Mouse (Mus musculus): ENCODE results near the gene Gm10300. TPM values are rescaled to one million over a fixed set of nuclear protein-coding genes. Genes with fewer than 3 reads are reported as not detected.

The Gm10300 gene
- polyA plus RNA-seq, 1 experiment, result 0.11 TPM

DNA sequence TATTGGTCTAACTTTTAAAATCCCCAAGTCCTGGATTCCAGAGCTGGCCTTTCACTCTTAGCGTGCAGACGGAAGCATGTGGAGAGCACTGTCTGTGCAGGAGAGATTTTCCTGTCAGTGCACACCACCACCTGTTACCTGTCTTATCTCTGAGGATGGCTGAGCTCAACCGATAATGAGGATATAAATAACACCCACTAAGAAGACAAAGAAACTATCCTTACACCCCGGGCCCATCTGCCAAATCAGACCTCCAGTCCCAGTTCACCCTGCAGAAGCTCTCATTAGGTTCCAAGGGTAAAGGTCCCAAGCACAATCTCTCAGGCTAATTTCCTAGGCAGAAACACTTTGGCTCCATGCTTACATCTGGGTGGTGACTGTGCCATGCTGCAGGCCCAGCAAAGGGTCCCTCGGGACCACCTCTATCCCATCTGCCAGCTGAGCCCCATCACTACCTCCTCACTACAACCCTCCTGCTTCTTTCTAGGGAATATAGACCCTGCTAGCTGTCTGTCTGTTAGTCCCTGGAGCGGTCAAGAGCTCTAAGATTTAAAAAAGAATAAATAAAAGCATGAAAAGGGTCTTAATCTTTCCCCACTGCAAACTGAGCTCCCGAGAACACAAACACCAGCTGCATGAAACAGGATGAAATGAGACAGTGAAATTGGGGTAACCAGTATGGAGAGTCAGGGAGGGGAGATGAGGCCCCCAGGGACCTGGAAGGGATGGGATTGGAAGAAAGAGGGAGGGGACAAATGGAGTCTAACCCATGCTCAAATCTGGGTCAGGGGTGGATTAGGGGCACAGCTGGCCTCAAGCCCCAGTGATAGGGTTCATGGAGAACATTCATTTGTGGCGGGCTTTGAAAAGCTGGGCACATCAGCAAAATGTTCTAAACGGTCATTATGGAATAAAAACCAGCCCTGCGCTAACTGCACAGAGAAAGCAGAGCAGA, 22.9 kb upstream of the Gm10300 start:
- no peaks in the 10 kb centered on the region for H3K27me3 ChIP-seq (ENCODE audit: control insufficient read depth, insufficient read depth, low read length)
- 86% methylated on average over 10 of the region's 10 CpGs for WGBS
- H3K4me3 ChIP-seq (ENCODE audit: extremely low read depth, insufficient read depth, insufficient read length), result no peak overlapping the region
- no peaks in the 10 kb centered on the region for H3K4me1 ChIP-seq (ENCODE audit: control insufficient read depth, insufficient read depth, insufficient read length)
- H3K27ac ChIP-seq (ENCODE audit: insufficient read depth, low read length), result no peak overlapping the region
- DNase-seq (ENCODE audit: low read depth in 1 of 2, low spot score in 2 of 2), result no peak
- TF ChIP-seq CTCF (IDR thresholded peaks at IDR 0.05; ENCODE audit: extremely low read depth, insufficient read depth, insufficient read length, insufficient replicate concordance), result no peak
- TF ChIP-seq POLR2A (IDR thresholded peaks at IDR 0.05; ENCODE audit: low read depth, low read length), result no peak
- H3K36me3 ChIP-seq (ENCODE audit: control insufficient read depth, insufficient read depth, low read length), result no peaks in the 10 kb centered on the region

GRCm38 (mm10) chr4:132057311-132057710, 17.2 kb upstream of the Gm10300 start:
- DNase-seq (ENCODE audit: low read depth in 1 of 2, low spot score in 2 of 2), result no peak
- Histone ChIP-seq H3K4me1 (ENCODE audit: control insufficient read depth, insufficient read depth, insufficient read length) (no peaks in the 10 kb centered on the region), H3K27ac (ENCODE audit: insufficient read depth, low read length) (no peak overlapping the region), H3K36me3 (ENCODE audit: control insufficient read depth, insufficient read depth, low read length) (no peaks in the 10 kb centered on the region), H3K4me3 (ENCODE audit: extremely low read depth, insufficient read depth, insufficient read length) (no peak overlapping the region), H3K27me3 (ENCODE audit: control insufficient read depth, insufficient read depth, low read length) (no peaks in the 10 kb centered on the region)
- TF ChIP-seq CTCF (IDR thresholded peaks at IDR 0.05; ENCODE audit: extremely low read depth, insufficient read depth, insufficient read length, insufficient replicate concordance) (no peak), POLR2A (IDR thresholded peaks at IDR 0.05; ENCODE audit: low read depth, low read length) (no peak)

DNA sequence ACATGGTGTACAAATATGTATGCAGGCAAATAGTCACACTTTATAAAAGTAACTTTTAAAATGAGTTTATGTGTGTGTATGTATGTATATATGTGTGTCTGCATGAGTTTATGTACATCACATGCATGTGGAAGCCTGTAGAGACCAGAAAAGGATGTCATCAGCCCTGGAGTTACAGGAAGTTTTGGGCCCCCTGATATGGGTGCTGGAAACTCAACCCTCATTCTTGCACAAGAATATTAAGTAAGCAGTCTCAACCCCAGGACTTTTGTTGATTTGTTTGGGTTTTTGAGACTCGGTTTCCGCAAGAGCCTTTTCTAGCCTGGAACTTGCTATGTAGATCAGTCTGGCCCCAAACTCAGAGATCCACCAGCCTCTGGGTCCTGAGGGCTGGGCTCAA, 15.0 kb upstream of the Gm10300 start:
- TF ChIP-seq CTCF (IDR thresholded peaks at IDR 0.05; ENCODE audit: extremely low read depth, insufficient read depth, insufficient read length, insufficient replicate concordance) (no peak), POLR2A (IDR thresholded peaks at IDR 0.05; ENCODE audit: low read depth, low read length) (no peak)
- Histone ChIP-seq H3K27me3 (ENCODE audit: control insufficient read depth, insufficient read depth, low read length) (no peaks in the 10 kb centered on the region), H3K4me3 (ENCODE audit: extremely low read depth, insufficient read depth, insufficient read length) (no peak overlapping the region), H3K4me1 (ENCODE audit: control insufficient read depth, insufficient read depth, insufficient read length) (no peaks in the 10 kb centered on the region), H3K27ac (ENCODE audit: insufficient read depth, low read length) (no peak overlapping the region), H3K36me3 (ENCODE audit: control insufficient read depth, insufficient read depth, low read length) (no peaks in the 10 kb centered on the region)
- 97% methylated on average over 2 of the region's 2 CpGs for WGBS
- DNase-seq (ENCODE audit: low read depth in 1 of 2, low spot score in 2 of 2), result no peak

DNA sequence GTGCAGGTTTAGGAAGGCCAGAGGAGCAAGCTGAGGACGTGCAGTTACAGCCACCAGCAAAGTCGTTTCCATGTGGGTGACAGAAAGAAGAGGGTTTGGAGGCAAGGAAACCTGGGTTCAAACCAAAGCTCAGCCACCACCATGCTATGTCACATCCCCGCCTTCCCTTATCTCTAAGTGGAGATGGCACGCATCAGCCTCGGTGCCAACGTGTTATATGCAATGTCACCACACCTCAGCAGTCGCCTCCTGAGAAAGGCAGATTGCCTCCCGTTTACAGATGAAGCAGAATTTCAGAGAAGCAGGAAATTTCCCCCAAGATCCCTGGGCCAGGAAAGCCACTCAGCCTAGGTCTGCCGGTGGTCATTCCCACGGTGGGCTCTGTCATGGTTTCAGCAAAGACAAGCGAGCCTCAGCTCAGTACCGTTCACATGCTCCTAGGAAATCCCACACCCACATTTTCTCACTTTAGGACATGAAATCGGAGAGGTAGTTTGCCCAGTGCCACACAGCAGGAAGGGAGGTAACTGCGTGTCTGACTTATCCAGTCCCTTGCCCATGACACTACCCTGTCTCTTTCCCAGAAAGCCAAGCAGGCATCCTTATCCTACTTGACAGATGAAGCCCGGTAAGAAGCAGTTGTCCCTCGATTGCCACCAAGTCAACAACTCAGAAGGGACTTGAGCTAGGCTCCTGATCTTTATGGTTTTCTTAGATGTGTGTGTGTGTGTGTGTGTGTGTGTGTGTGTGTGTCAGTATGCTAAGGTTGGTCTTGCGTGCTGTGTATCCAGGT, 14.3 kb upstream of the Gm10300 start:
- H3K27me3 ChIP-seq (ENCODE audit: control insufficient read depth, insufficient read depth, low read length), result no peaks in the 10 kb centered on the region
- no peaks in the 10 kb centered on the region for H3K4me1 ChIP-seq (ENCODE audit: control insufficient read depth, insufficient read depth, insufficient read length)
- H3K36me3 ChIP-seq (ENCODE audit: control insufficient read depth, insufficient read depth, low read length), result no peaks in the 10 kb centered on the region
- no peak for TF ChIP-seq POLR2A (IDR thresholded peaks at IDR 0.05; ENCODE audit: low read depth, low read length)
- no peak for TF ChIP-seq CTCF (IDR thresholded peaks at IDR 0.05; ENCODE audit: extremely low read depth, insufficient read depth, insufficient read length, insufficient replicate concordance)
- DNase-seq (ENCODE audit: low read depth in 1 of 2, low spot score in 2 of 2), result no peak
- no peak overlapping the region for H3K4me3 ChIP-seq (ENCODE audit: extremely low read depth, insufficient read depth, insufficient read length)
- peak overlapping the region; percentile 38; the same call in 1 of the 2 replicates for H3K27ac ChIP-seq (ENCODE audit: insufficient read depth, low read length)
- 77% methylated on average over 17 of the region's 17 CpGs for whole genome bisulfite sequencing

GRCm38 (mm10) chr4:132062289-132062688, 12.2 kb upstream of the Gm10300 start:
- 90% methylated on average over 8 of the region's 8 CpGs for WGBS
- H3K4me3 ChIP-seq (ENCODE audit: extremely low read depth, insufficient read depth, insufficient read length), result no peak overlapping the region
- no peak overlapping the region for H3K27ac ChIP-seq (ENCODE audit: insufficient read depth, low read length)
- DNase-seq (ENCODE audit: low read depth in 1 of 2, low spot score in 2 of 2), result no peak
- no peaks in the 10 kb centered on the region for H3K36me3 ChIP-seq (ENCODE audit: control insufficient read depth, insufficient read depth, low read length)
- no peaks in the 10 kb centered on the region for H3K27me3 ChIP-seq (ENCODE audit: control insufficient read depth, insufficient read depth, low read length)
- no peak for TF ChIP-seq POLR2A (IDR thresholded peaks at IDR 0.05; ENCODE audit: low read depth, low read length)
- no peak for TF ChIP-seq CTCF (IDR thresholded peaks at IDR 0.05; ENCODE audit: extremely low read depth, insufficient read depth, insufficient read length, insufficient replicate concordance)
- no peaks in the 10 kb centered on the region for H3K4me1 ChIP-seq (ENCODE audit: control insufficient read depth, insufficient read depth, insufficient read length)

DNA sequence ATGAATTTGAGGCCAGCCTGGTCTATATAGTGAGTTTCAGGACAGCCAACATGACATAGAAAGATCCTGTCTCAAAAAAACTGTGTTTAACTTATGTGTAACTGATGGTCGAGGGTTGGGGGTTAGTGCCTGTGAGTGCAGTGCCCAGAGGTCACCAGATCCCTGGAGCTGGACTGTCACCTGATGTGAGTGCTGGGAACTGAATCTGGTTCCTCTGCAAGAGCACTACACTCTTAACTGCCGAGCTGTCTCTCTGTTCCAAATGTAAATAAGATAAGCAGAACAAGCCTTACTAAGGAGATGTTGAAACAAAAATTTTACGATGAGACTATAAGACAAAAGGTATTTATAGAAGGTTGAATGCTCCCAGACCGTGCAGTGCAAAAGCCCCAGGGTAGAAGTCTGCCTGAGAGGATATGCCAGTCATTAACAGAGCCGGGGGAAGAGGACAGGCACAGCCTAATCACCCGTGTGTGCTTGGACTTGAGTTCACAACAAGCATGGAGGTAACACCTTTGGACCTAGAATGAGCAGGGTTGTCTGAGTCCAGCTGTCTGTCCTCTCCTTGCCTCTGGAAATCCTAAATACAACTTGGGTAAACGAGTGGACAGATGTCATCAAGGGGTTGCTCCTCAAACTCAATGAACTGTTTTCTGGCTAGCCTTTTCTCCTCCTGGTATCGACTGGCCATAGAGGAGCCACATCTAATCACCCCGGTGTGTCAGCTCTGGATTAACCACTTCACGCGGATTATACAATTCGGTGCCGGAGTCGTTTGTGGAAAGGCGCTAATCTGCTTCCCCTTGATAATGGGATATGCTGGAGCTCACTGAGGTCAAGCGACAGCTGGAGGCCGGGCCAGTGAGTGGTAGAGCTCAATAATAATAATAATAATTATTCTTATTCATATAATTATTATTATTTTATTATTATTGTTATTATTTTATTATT, 11.3 kb upstream of the Gm10300 start:
- DNase-seq (ENCODE audit: low read depth in 1 of 2, low spot score in 2 of 2), result no peak
- no peak overlapping the region for H3K27ac ChIP-seq (ENCODE audit: insufficient read depth, low read length)
- H3K4me3 ChIP-seq (ENCODE audit: extremely low read depth, insufficient read depth, insufficient read length), result no peak overlapping the region
- H3K27me3 ChIP-seq (ENCODE audit: control insufficient read depth, insufficient read depth, low read length), result no peaks in the 10 kb centered on the region
- TF ChIP-seq POLR2A (IDR thresholded peaks at IDR 0.05; ENCODE audit: low read depth, low read length) (no peak), CTCF (IDR thresholded peaks at IDR 0.05; ENCODE audit: extremely low read depth, insufficient read depth, insufficient read length, insufficient replicate concordance) (no peak)
- H3K36me3 ChIP-seq (ENCODE audit: control insufficient read depth, insufficient read depth, low read length), result no peaks in the 10 kb centered on the region
- 84% methylated on average over 17 of the region's 17 CpGs for WGBS
- no peaks in the 10 kb centered on the region for H3K4me1 ChIP-seq (ENCODE audit: control insufficient read depth, insufficient read depth, insufficient read length)
